Mouse (Mus musculus) urinary bladder, postnatal 36 days (tissue): ENCODE results near the gene Ypel3.

Experiments used
- DNase-seq, 2 experiments: peaks; one replicate each; pipeline ENCODE4 v3.0.0; 2022; ENCODE audit warnings: low spot score in 2 of 2, mixed read lengths in 1 of 2

Gene Ypel3

DNA sequence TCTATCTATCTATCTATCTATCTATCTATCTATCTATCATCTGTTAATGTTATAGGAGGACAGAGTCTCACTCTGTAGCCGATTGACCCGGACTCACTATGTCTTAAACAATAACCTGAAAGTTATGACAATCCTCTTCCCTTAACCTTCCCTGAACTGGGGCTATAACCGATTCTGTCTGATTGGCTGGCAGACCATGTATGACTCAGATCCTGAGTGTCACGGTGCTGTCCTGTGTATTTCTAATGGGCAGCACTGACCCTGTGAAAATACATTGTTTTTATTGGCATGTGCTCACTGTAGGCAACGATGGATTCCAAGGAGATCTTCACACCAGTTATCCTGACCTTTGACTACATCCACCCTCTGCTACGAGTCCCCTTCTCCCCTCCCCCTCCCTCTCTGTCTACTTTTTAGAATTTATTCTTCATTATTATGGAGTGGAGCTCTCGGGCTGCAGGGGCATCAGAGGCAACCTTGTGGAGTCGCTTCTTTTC is 39.0 kb downstream of the Ypel3 start:
- no peak for DNase-seq

GRCm38 (mm10) chr7:126816494-126816893 is 39.7 kb downstream of the Ypel3 start:
- no peak for DNase-seq

DNA sequence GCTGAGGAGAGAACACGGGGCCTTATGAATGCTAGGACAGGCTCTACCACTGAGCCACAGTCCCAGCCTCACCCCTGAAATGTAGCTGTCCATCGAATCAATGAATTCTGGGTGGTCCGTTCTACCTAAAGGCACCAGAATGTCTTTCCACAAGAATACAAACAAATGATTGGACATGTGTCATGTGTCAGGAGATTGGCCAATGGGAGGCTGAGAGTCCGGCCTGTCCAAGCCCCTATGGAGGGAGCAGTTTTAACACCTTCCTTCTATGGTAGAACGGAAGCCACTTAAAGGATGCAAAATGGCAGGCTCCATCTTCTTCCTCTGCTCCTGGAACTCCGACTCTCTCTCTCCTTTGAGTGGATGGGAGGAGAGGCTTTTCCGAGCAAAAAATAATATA is 40.8 kb downstream of the Ypel3 start:
- no peak for DNase-seq

DNA sequence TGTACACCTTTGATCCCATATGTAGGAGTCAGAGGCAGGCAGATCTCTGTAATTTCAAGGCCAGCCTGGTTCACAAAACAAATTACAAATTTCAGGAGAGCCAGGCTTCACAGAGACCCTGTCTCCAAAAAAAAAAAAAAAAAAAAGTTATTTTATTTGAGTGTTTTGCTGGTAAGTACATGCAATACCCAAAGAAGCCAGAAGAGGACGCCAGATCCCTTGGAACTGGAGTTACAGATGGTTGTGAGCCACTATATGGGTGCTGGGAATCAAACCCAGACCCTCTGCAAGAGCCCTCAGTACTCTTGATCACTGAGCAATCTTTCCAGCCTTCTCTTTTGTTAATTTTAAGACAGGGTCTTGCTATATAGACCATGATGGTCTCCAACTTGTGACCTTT is 42.1 kb downstream of the Ypel3 start:
- no peak for DNase-seq

GRCm38 (mm10) chr7:126821835-126822511 is 45.2 kb downstream of the Ypel3 start:
- peak; percentile 67 to 76 for DNase-seq

- no peak for DNase-seq
Observed at GRCm38 (mm10) chr7:126822741-126823140, 46.0 kb downstream of the Ypel3 start.

DNA sequence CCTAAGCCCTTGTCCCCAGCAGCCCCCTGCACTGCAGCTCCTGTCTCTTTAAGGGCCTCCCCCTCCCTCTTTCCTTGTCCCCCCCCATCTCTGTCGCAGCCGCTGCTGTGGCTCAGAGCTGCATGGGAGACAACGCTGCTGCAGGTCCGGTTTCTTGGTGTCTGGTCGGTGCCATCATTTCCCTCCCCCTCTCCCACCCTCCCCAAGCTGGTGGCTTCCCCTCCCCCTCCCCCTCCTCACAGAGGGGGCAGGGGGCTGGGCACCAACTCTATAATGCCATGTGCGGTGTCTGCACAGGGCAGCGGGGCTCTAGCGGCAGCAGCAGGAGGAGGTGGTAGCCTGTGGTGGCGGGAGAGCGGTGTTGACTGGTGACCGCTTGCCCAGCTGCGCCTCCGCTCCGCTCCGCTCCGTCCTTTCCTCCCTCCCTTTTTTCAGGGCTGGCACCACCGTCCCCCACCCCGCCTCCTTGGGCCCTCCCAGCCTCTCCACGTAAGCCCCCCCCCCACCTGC is 46.5 kb downstream of the Ypel3 start:
- no peak for DNase-seq

DNA sequence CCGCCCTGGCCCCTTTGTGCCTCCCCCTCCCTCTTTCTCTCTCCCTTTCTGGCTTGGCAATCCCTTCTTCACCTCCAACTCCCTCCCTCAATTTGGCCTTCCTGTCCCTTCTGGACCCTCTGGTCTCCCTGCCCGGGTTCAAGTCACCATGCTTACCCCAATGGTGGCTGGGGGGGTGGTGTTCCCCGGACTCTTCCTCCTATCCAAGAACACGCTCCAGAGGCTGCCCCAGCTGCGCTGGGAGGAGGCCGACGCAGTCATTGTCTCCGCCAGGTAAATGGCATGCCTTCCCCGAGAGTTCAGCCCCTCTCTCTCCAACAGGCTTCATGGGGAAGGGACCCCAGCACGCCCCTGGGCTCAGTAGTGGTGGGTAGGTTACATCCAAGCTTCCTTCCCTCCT is 47.2 kb downstream of the Ypel3 start:
- no peak for DNase-seq

GRCm38 (mm10) chr7:126825403-126825802 is 48.6 kb downstream of the Ypel3 start:
- DNase-seq: no peak

- DNase-seq: no peak
Observed at GRCm38 (mm10) chr7:126825952-126826351, 49.2 kb downstream of the Ypel3 start.
